Mouse (Mus musculus): ENCODE measurements around the gene Rhbdf2. TPM values are rescaled to one million over a fixed set of nuclear protein-coding genes. Genes with fewer than 3 reads are reported as not detected.

Rhbdf2 gene
- polyA plus RNA-seq, 1 experiment = 5.3 TPM

- TF ChIP-seq GATA1 (IDR thresholded peaks at IDR 0.05; ENCODE audit: low read length) = no peak
Observed at GRCm38 (mm10) chr11:116661948-116662377, 35.1 kb upstream of the Rhbdf2 start.

GRCm38 (mm10) chr11:116661291-116661947, 34.6 kb upstream of the Rhbdf2 start:
- no peak for TF ChIP-seq GATA1 (IDR thresholded peaks at IDR 0.05; ENCODE audit: low read length)

GRCm38 (mm10) chr11:116660181-116660580, 33.4 kb upstream of the Rhbdf2 start:
- no peak for TF ChIP-seq GATA1 (IDR thresholded peaks at IDR 0.05; ENCODE audit: low read length)

DNA sequence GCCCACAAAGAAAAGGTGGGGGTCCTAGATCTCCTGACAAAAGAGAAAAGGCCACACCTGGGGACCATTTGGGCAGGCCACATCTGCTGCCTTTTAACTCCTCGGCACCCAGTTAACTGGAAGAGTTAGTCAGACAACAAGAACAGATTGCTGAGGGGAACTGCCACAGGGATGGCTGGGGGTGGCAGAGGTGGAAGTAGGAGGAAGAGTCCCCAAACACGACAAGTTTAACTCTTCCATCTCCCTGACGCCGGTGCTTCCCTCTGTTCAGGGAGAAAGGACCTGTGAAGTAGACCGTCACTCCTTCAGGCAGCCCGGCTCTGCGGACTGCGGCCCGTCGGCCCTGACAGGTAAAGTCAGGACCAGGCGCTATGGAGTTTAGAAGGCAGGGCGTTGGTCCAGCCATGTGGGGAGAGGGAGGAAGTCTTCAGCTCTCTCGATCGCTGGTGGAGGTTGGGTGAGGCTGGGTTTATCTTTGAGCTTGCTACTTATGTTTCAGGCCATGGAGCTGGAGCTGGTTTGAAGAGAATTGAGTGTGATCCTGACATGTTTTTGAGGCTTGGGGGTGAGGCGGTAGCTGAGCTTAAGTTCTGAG, 32.3 kb upstream of the Rhbdf2 start:
- TF ChIP-seq GATA1 (IDR thresholded peaks at IDR 0.05; ENCODE audit: low read length) = no peak

DNA sequence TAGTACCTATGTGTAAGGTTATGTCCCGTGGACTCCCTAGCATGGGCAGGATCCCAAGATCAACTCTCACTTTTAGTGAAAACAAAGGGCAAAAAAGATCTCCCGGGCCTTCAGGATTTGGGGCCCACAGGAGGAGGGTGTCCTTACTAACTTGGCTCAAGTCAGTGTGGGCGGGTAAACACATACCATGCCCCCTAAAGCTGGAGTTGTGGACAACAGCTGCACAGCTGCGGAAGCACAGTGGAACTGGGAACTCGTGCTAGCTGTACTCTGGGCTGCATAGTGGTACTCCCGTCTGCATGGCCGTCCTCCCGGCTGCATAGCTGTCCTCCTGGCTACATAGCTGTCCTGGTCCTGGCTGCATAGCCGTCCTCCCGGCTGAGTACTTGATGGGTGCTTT, 31.4 kb upstream of the Rhbdf2 start:
- no peak for TF ChIP-seq GATA1 (IDR thresholded peaks at IDR 0.05; ENCODE audit: low read length)

DNA sequence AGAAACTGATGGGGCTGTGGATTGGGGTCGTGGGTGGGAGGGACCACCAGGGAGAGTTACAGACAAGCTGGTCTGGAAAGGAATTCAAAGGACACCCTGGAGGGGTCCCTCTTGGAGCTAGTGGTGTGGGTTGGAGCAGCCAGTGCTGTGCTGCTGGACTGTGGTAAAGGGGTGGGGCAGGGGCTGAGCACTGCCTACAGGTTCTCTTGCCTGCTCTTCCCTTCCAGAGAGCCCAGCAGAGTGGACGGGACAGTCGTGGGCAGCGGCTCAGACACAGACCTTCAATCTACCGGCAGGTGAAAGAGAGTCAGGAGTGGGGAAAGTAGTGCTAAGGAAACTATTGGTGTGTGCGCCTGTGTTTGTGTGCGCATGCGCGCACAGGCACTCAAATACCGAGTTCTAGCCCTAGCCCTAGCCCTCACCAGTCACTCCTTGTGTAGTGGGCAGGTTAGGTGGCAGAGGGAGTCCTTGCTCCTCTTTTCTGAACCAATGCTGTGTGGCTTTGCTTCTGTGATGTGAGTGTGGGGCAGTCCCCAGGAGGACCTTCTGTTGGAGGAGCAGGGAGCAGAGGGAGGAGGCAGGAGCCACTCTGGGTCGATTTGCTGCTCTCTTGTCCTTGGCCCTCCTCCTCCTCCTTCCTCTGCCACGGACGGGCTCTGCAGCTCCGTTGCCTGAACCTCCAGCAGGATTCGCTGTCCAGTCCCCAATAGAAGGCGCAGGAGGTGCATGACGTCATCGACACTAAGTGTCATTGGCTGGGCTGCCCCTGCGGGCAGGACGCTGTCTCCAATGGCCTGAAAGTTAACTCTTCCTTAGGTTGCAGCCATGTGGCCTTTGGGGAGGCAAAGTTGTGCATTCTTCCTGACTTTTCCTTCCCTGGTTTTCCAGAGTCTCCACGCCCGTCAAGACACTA, 30.7 kb upstream of the Rhbdf2 start:
- TF ChIP-seq GATA1 (IDR thresholded peaks at IDR 0.05; ENCODE audit: low read length) = no peak

- no peak for TF ChIP-seq GATA1 (IDR thresholded peaks at IDR 0.05; ENCODE audit: low read length)
Observed at GRCm38 (mm10) chr11:116656348-116657191, 29.8 kb upstream of the Rhbdf2 start.

GRCm38 (mm10) chr11:116654255-116654821, 27.5 kb upstream of the Rhbdf2 start, which contains the start of gene Cygb:
Gene Cygb, minus strand, starts transcription at chr11:116654313.
- no peak for TF ChIP-seq GATA1 (IDR thresholded peaks at IDR 0.05; ENCODE audit: low read length)

GRCm38 (mm10) chr11:116653709-116654221, 26.9 kb upstream of the Rhbdf2 start:
- no peak for TF ChIP-seq GATA1 (IDR thresholded peaks at IDR 0.05; ENCODE audit: low read length)

- TF ChIP-seq GATA1 (IDR thresholded peaks at IDR 0.05; ENCODE audit: low read length) = no peak
Observed at GRCm38 (mm10) chr11:116653234-116653633, 26.4 kb upstream of the Rhbdf2 start, which contains the start of gene Prcd. Gene Prcd, plus strand, starts transcription at chr11:116653534.

- TF ChIP-seq GATA1 (IDR thresholded peaks at IDR 0.05; ENCODE audit: low read length) = no peak
Observed at GRCm38 (mm10) chr11:116652330-116653098, 25.7 kb upstream of the Rhbdf2 start.

GRCm38 (mm10) chr11:116651339-116651738, 24.5 kb upstream of the Rhbdf2 start:
- no peak for TF ChIP-seq GATA1 (IDR thresholded peaks at IDR 0.05; ENCODE audit: low read length)

DNA sequence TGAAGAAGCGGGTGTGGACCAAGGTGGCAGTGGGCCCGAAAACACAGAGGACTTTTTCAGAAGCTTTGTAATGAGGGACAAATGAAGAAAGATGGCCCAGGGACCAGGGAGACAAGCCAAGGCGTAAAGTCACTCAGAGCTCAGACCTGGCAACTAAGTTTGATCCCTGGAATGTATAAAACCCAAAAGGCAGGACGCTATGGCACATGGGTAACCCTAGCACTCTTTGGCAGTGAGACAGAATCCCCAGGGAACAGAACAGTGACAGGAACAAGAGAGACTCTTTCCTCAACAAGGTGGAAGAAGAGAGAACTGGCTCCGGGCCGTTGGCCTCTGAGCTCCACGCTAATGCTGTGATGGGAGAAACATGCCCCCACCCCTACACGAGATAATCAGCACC, 24.0 kb upstream of the Rhbdf2 start:
- TF ChIP-seq GATA1 (IDR thresholded peaks at IDR 0.05; ENCODE audit: low read length) = no peak
